Mouse (Mus musculus) kidney, postnatal 0 days (tissue): ENCODE data around the gene Ugt1a6a. TPM values are rescaled to one million over a fixed set of nuclear protein-coding genes. Genes with fewer than 3 reads are reported as not detected.
A peak's percentile ranks its signal among the peaks of the same experiment; 100 is the strongest.

Experiments used
- ATAC-seq: fragments of 200-750 bp; cut with Nextera tagmentation; replicated peaks from 2 replicates; pipeline ENCODE4 v1.8.0; 2017; ENCODE audit warnings: low read depth, moderate number of reproducible peaks, moderate TSS enrichment, moderate library complexity; ENCODE audit not compliant: low FRiP score
- DNase-seq: peaks from one replicate; pipeline ENCODE4 v3.0.0-alpha.2; 2016; ENCODE audit warnings: low spot score
- H3K27ac ChIP-seq: fragments of 300-500 bp; sonication (generic); 2 replicates; pipeline ENCODE4 v1.5.1; 2014; ENCODE audit warnings: mild to moderate bottlenecking
- H3K27me3 ChIP-seq: fragments of 300-500 bp; sonication (generic); 2 replicates; pipeline ENCODE4 v1.6.1; 2014; ENCODE audit warnings: low read length, mixed read lengths; ENCODE audit not compliant: insufficient read depth
- H3K36me3 ChIP-seq: fragments of 300-500 bp; sonication (generic); 2 replicates; pipeline ENCODE4 v1.6.1; 2014; ENCODE audit warnings: low read length, mixed read lengths; ENCODE audit not compliant: insufficient read depth
- H3K4me1 ChIP-seq: fragments of 300-500 bp; sonication (generic); replicated peaks from 2 replicates; pipeline ENCODE4 v1.6.1; 2014; ENCODE audit warnings: antibody characterized with exemption, low read length, mixed read lengths; ENCODE audit not compliant: insufficient read depth
- H3K4me2 ChIP-seq: fragments of 300-500 bp; sonication (generic); 2 replicates; pipeline ENCODE4 v1.6.1; 2014; ENCODE audit warnings: mild to moderate bottlenecking, low read length, moderate library complexity, mixed read lengths
- H3K4me3 ChIP-seq: fragments of 300-500 bp; sonication (generic); replicated peaks from 2 replicates; pipeline ENCODE4 v1.5.1; 2014; ENCODE audit warnings: low read depth, low read length
- H3K9ac ChIP-seq: fragments of 300-500 bp; sonication (generic); 2 replicates; pipeline ENCODE4 v1.6.1; 2014; ENCODE audit warnings: low read depth, low read length
- H3K9me3 ChIP-seq: fragments of 300-500 bp; sonication (generic); replicated peaks from 2 replicates; pipeline ENCODE4 v1.6.1; 2016; ENCODE audit warnings: low read length, inconsistent platforms, mixed read lengths
- CTCF ChIP-seq: IDR thresholded peaks from 2 replicates; pipeline ENCODE4 v1.5.1; 2016; ENCODE audit warnings: antibody characterized with exemption, low read depth, mild to moderate bottlenecking, moderate library complexity
- WGBS: fragments of 180-500 bp; shearing (Covaris S2); extraction: QIAGEN DNeasy Blood & Tissue Kit; methylation state at CpG from one replicate; pipeline ENCODE4 v1.1.7; 2014; 5-methylcytosine and 5-hydroxymethylcytosine counted together
- polyA plus RNA-seq: library from polyadenylated mRNA; unstranded; fragments of >200 nt; fragmentation: Nextera tagmentation; extraction: Ambion mirVana; gene quantifications from 2 replicates; pipeline ENCODE4 v1.2.1, GENCODE M21; 2015

Gene Ugt1a6a
- polyA plus RNA-seq, 1 experiment from 2014 or later, result 9.3 TPM

GRCm38 (mm10) chr1:88212341-88213045, 77.9 kb downstream of the Ugt1a6a start:
- Histone ChIP-seq H3K9ac (no peak overlapping the region), H3K36me3 (no peaks in the 10 kb centered on the region), H3K4me1 (no peaks in the 10 kb centered on the region), H3K9me3 (peaks cover 54% of the 10 kb centered on the region), H3K27me3 (no peaks in the 10 kb centered on the region), H3K4me3 (no peak overlapping the region), H3K27ac (no peak overlapping the region), H3K4me2 (no peak overlapping the region)
- TF ChIP-seq CTCF, result no peak
- ATAC-seq, result 0 out of 2 replicates have a peak, but pooled peaks have one; percentile 9
- DNase-seq, result peak; percentile 11
- 60% methylated on average over 8 of the region's 8 CpGs for WGBS

GRCm38 (mm10) chr1:88213061-88213460, 78.5 kb downstream of the Ugt1a6a start:
- H3K27me3 ChIP-seq, result no peaks in the 10 kb centered on the region
- no peak for TF ChIP-seq CTCF
- DNase-seq, result peak; percentile 19
- H3K4me1 ChIP-seq, result no peaks in the 10 kb centered on the region
- no peaks in the 10 kb centered on the region for H3K36me3 ChIP-seq
- peaks cover 57% of the 10 kb centered on the region for H3K9me3 ChIP-seq
- 77% methylated on average over 1 of the region's 1 CpGs for WGBS
- H3K4me2 ChIP-seq, result no peak overlapping the region
- no peak overlapping the region for H3K9ac ChIP-seq
- no peak overlapping the region for H3K27ac ChIP-seq
- ATAC-seq, result no peak
- H3K4me3 ChIP-seq, result no peak overlapping the region

- no peaks in the 10 kb centered on the region for H3K27me3 ChIP-seq
- no peak overlapping the region for H3K4me2 ChIP-seq
- no peak for TF ChIP-seq CTCF
- no peak overlapping the region for H3K27ac ChIP-seq
- ATAC-seq (peak; percentile 10; the same call in 1 of the 2 replicates), DNase-seq (peak; percentile 3)
- 68% methylated on average over 2 of the region's 2 CpGs for WGBS
- no peaks in the 10 kb centered on the region for H3K4me1 ChIP-seq
- H3K9ac ChIP-seq, result no peak overlapping the region
- peaks cover 57% of the 10 kb centered on the region for H3K9me3 ChIP-seq
- no peaks in the 10 kb centered on the region for H3K36me3 ChIP-seq
- H3K4me3 ChIP-seq, result no peak overlapping the region
These were observed 79.3 kb downstream of the Ugt1a6a start for GRCm38 (mm10) chr1:88213766-88214461.

GRCm38 (mm10) chr1:88214462-88214952, 79.9 kb downstream of the Ugt1a6a start:
- 77% methylated on average over 2 of the region's 2 CpGs for whole genome bisulfite sequencing
- no peak overlapping the region for H3K27ac ChIP-seq
- no peaks in the 10 kb centered on the region for H3K4me1 ChIP-seq
- TF ChIP-seq CTCF, result no peak
- peaks cover 57% of the 10 kb centered on the region for H3K9me3 ChIP-seq
- ATAC-seq (no peak), DNase-seq (peak; percentile 1)
- H3K27me3 ChIP-seq, result no peaks in the 10 kb centered on the region
- no peak overlapping the region for H3K9ac ChIP-seq
- no peaks in the 10 kb centered on the region for H3K36me3 ChIP-seq
- H3K4me3 ChIP-seq, result no peak overlapping the region
- no peak overlapping the region for H3K4me2 ChIP-seq

- Histone ChIP-seq H3K4me3 (no peak overlapping the region), H3K27ac (no peak overlapping the region), H3K9ac (no peak overlapping the region), H3K9me3 (peaks cover 57% of the 10 kb centered on the region), H3K4me1 (no peaks in the 10 kb centered on the region), H3K36me3 (no peaks in the 10 kb centered on the region), H3K27me3 (no peaks in the 10 kb centered on the region), H3K4me2 (no peak overlapping the region)
- DNase-seq, result peak; percentile 15
- WGBS, result 70% methylated on average over 10 of the region's 10 CpGs
- no peak for ATAC-seq
- no peak for TF ChIP-seq CTCF
These were observed 81.1 kb downstream of the Ugt1a6a start for GRCm38 (mm10) chr1:88215466-88216380.

- Histone ChIP-seq H3K4me3 (no peak overlapping the region), H3K27ac (no peak overlapping the region), H3K9me3 (peaks cover 54% of the 10 kb centered on the region), H3K4me2 (no peak overlapping the region), H3K27me3 (no peaks in the 10 kb centered on the region), H3K4me1 (no peaks in the 10 kb centered on the region), H3K36me3 (no peaks in the 10 kb centered on the region), H3K9ac (no peak overlapping the region)
- ATAC-seq (no peak), DNase-seq (peak; percentile 3)
- TF ChIP-seq CTCF, result no peak
- 59% methylated on average over 2 of the region's 2 CpGs for WGBS
These were observed 81.9 kb downstream of the Ugt1a6a start for GRCm38 (mm10) chr1:88216551-88216950.
